In genomic region chr2:75832781-75833180, GRCm38 (mm10) we compare ENCODE assay signal across 8 mouse cellular contexts. TPM values are rescaled to one million over a fixed set of nuclear protein-coding genes. Genes with fewer than 3 reads are reported as not detected.
DNase-seq lines count a peak whose midpoint lies in the region; ATAC-seq and TF ChIP-seq lines count a peak whose summit lies in the region.

No protein-coding gene starts in this region.

- no peaks in the 10 kb centered on the region for H3K27me3 ChIP-seq in kidney, postnatal 0 days (ENCODE audit: insufficient read depth, low read length)
- no peaks in the 10 kb centered on the region for H3K27me3 ChIP-seq in Patski
- H3K27me3 ChIP-seq in hindbrain, embryonic 14.5 days (ENCODE audit: control insufficient read depth, insufficient read depth, low read length) = no peaks in the 10 kb centered on the region
- no peaks in the 10 kb centered on the region for H3K27me3 ChIP-seq in midbrain, postnatal 0 days (ENCODE audit: insufficient read depth, low read length)

- no peaks in the 10 kb centered on the region for H3K36me3 ChIP-seq in kidney, postnatal 0 days (ENCODE audit: insufficient read depth, low read length)
- no peaks in the 10 kb centered on the region for H3K36me3 ChIP-seq in hindbrain, embryonic 14.5 days (replicated peaks; ENCODE audit: control insufficient read depth, insufficient read depth)
- H3K36me3 ChIP-seq in midbrain, postnatal 0 days (ENCODE audit: insufficient read depth, low read length) = no peaks in the 10 kb centered on the region

- no peak for TF ChIP-seq CTCF in kidney, postnatal 0 days (IDR thresholded peaks at IDR 0.05; ENCODE audit: low read depth)
- no peak for TF ChIP-seq CTCF in Patski (IDR thresholded peaks at IDR 0.05)
- no peak for TF ChIP-seq CTCF in midbrain, postnatal 0 days (IDR thresholded peaks at IDR 0.05)

- POLR2A ChIA-PET in Patski (lab: Charles Lee) = interaction anchor here (0.5 to 1.2 kb wide), 4 partner anchors 26 to 195 kb away, joined by 3 to 6 read pairs (median 4); no protein-coding TSS in a partner anchor

- WGBS in kidney, postnatal 0 days = under 1% methylated on average over 5 of the region's 5 CpGs
- WGBS in hindbrain, embryonic 14.5 days = 2% methylated on average over 5 of the region's 5 CpGs
- 1% methylated on average over 5 of the region's 5 CpGs for WGBS in midbrain, postnatal 0 days

- CTCF ChIA-PET in Patski (lab: Charles Lee) = interaction anchor here (2.2 kb wide), 1 partner anchor 46 kb away, joined by 7 read pairs; no protein-coding TSS in a partner anchor

- intact Hi-C loops in left cerebral cortex, postnatal 4 days (cut with DNase I) = no loop called here

- peak overlapping the region; percentile 87 for H3K9ac ChIP-seq in kidney, postnatal 0 days (ENCODE audit: low read depth, low read length)
- H3K9ac ChIP-seq in hindbrain, embryonic 14.5 days = peak overlapping the region; percentile 87
- peak overlapping the region; percentile 91 for H3K9ac ChIP-seq in midbrain, postnatal 0 days (replicated peaks; ENCODE audit: low read length, poor library complexity, severe bottlenecking)

- ATAC-seq in kidney, postnatal 0 days (replicated peaks; ENCODE audit: low FRiP score, low read depth) = no peak
- peak; percentile 46 for ATAC-seq in Patski
- ATAC-seq in hindbrain, embryonic 14.5 days (ENCODE audit: low FRiP score) = no peak
- ATAC-seq in midbrain, postnatal 0 days (ENCODE audit: low FRiP score) = no peak

- H3K4me1 ChIP-seq in kidney, postnatal 0 days (replicated peaks; ENCODE audit: insufficient read depth, low read length) = peaks cover 15% of the 10 kb centered on the region; the same call in 1 of the 2 replicates
- peaks cover 21% of the 10 kb centered on the region for H3K4me1 ChIP-seq in hindbrain, embryonic 14.5 days (replicated peaks; ENCODE audit: control insufficient read depth, insufficient read depth, low read length)
- peaks cover 6% of the 10 kb centered on the region for H3K4me1 ChIP-seq in midbrain, postnatal 0 days (ENCODE audit: insufficient read depth, low read length)

- peak overlapping the region; percentile 73 for H3K4me2 ChIP-seq in kidney, postnatal 0 days (ENCODE audit: low read length)
- H3K4me2 ChIP-seq in hindbrain, embryonic 14.5 days (replicated peaks) = peak overlapping the region; percentile 79
- peak overlapping the region; percentile 60 for H3K4me2 ChIP-seq in midbrain, postnatal 0 days (ENCODE audit: low read depth, low read length, poor library complexity, severe bottlenecking)

- DNase-seq in kidney, postnatal 0 days (ENCODE audit: low spot score) = no peak
- no peak for DNase-seq in kidney, postnatal 4 days
- DNase-seq in Patski (ENCODE audit: low read depth, low spot score) = no peak
- no peak for DNase-seq in hindbrain, embryonic 14.5 days (ENCODE audit: low spot score)
- DNase-seq in midbrain, postnatal 0 days (ENCODE audit: low spot score) = no peak
- no peak for DNase-seq in left cerebral cortex, adult 8-10 months (ENCODE audit: low spot score in 2 of 2)
- no peak for DNase-seq in left cerebral cortex, postnatal 4 days
- no peak for DNase-seq in thymus, postnatal 14 days

- in situ Hi-C loops in Patski (cut with MboI; ENCODE audit: low pct_unique_long_range_greater_than_20kb) = no loop called here

- H3K4me3 ChIP-seq in kidney, postnatal 0 days (replicated peaks; ENCODE audit: low read depth, low read length) = peak overlapping the region; percentile 92
- peak overlapping the region; percentile 91 for H3K4me3 ChIP-seq in hindbrain, embryonic 14.5 days (replicated peaks; ENCODE audit: low read length)
- H3K4me3 ChIP-seq in midbrain, postnatal 0 days (ENCODE audit: low read depth, low read length) = peak overlapping the region; percentile 88

- peak overlapping the region; percentile 88 for H3K27ac ChIP-seq in kidney, postnatal 0 days
- H3K27ac ChIP-seq in hindbrain, embryonic 14.5 days = peak overlapping the region; percentile 73
- peak overlapping the region; percentile 68 for H3K27ac ChIP-seq in midbrain, postnatal 0 days (ENCODE audit: low read depth, low read length)

- no peaks in the 10 kb centered on the region for H3K9me3 ChIP-seq in kidney, postnatal 0 days (replicated peaks; ENCODE audit: low read length)
- no peaks in the 10 kb centered on the region for H3K9me3 ChIP-seq in hindbrain, embryonic 14.5 days (ENCODE audit: control insufficient read depth, low read length)
- no peaks in the 10 kb centered on the region for H3K9me3 ChIP-seq in midbrain, postnatal 0 days (ENCODE audit: low read length)

RNA-seq across cellular contexts. Expression of gene Agps, which starts 0.8 kb away (rescaled TPM):
- polyA plus RNA-seq in kidney, postnatal 0 days (2015; fragmentation: Nextera tagmentation; extraction: Ambion mirVana) = 22.7 and 25.6 TPM in 2 replicates
- polyA plus RNA-seq in Patski (2021) = 37.0 TPM
- polyA plus RNA-seq in hindbrain, embryonic 14.5 days (2014; fragmentation: Nextera tagmentation; extraction: Ambion mirVana) = 41.5 and 44.4 TPM in 2 replicates
- 37.9 and 53.5 TPM in 2 replicates for total RNA-seq in midbrain, postnatal 0 days (2014; rRNA removed)
- 13.1 and 17.1 TPM in 2 replicates for polyA plus RNA-seq in midbrain, postnatal 0 days (2015; fragmentation: Nextera tagmentation; extraction: Ambion mirVana)
- 10 to 100 TPM; 32.0 to 42.5 (median 34.6) TPM for total RNA-seq in left cerebral cortex, adult 8-10 months (2022)
- 10 to 100 TPM; 51.9 to 59.1 TPM for total RNA-seq in left cerebral cortex, postnatal 4 days (2021)
